Mouse (Mus musculus) kidney, embryonic 16.5 days (tissue): Measurements from ENCODE around the gene Gm20388. TPM values are rescaled to one million over a fixed set of nuclear protein-coding genes. Genes with fewer than 3 reads are reported as not detected.

ENCODE experiments used
- ATAC-seq: fragments of 200-750 bp; cut with Nextera tagmentation; 2 replicates; pipeline ENCODE4 v1.8.0; 2017; ENCODE audit warnings: moderate TSS enrichment; ENCODE audit not compliant: low FRiP score, low TSS enrichment
- H3K27ac ChIP-seq: fragments of 300-500 bp; sonication (generic); 2 replicates; pipeline ENCODE4 v1.5.1; 2014; ENCODE audit warnings: low read length
- H3K27me3 ChIP-seq: fragments of 300-500 bp; sonication (generic); 2 replicates; pipeline ENCODE4 v1.6.1; 2014; ENCODE audit warnings: low read length, control low read depth, mixed read lengths; ENCODE audit not compliant: insufficient read depth
- H3K36me3 ChIP-seq: fragments of 300-500 bp; sonication (generic); 2 replicates; pipeline ENCODE4 v1.6.1; 2014; ENCODE audit warnings: low read length, control low read depth, mixed read lengths; ENCODE audit not compliant: insufficient read depth
- H3K4me1 ChIP-seq: fragments of 300-500 bp; sonication (generic); 2 replicates; pipeline ENCODE4 v1.6.1; 2014; ENCODE audit warnings: low read length, control low read depth, mixed read lengths; ENCODE audit not compliant: insufficient read depth
- H3K4me2 ChIP-seq: fragments of 300-500 bp; sonication (generic); replicated peaks from 2 replicates; pipeline ENCODE4 v1.6.1; 2014; ENCODE audit warnings: low read depth, low read length
- H3K4me3 ChIP-seq: fragments of 300-500 bp; sonication (generic); 2 replicates; pipeline ENCODE4 v1.5.1; 2014; ENCODE audit warnings: mild to moderate bottlenecking, low read length
- H3K9ac ChIP-seq: fragments of 300-500 bp; sonication (generic); replicated peaks from 2 replicates; pipeline ENCODE4 v1.6.1; 2014; ENCODE audit warnings: low read length
- H3K9me3 ChIP-seq: fragments of 300-500 bp; sonication (generic); 2 replicates; pipeline ENCODE4 v1.6.1; 2016; ENCODE audit warnings: low read length, control low read depth
- WGBS: fragments of 180-500 bp; shearing (Covaris S2); extraction: QIAGEN DNeasy Blood & Tissue Kit; methylation state at CpG from one replicate; pipeline ENCODE4 v1.1.7; 2014; 5-methylcytosine and 5-hydroxymethylcytosine counted together
- polyA plus RNA-seq: library from polyadenylated mRNA; unstranded; fragments of >200 nt; fragmentation: Nextera tagmentation; extraction: Ambion mirVana; gene quantifications from 2 replicates; pipeline ENCODE4 v1.2.1, GENCODE M21; 2015

Gm20388 gene
- polyA plus RNA-seq, 1 experiment from 2014 or later = 7.7 TPM

- Histone ChIP-seq H3K27me3 (no peaks in the 10 kb centered on the region), H3K36me3 (peaks cover 23% of the 10 kb centered on the region), H3K9ac (no peak overlapping the region), H3K4me2 (no peak overlapping the region), H3K9me3 (no peaks in the 10 kb centered on the region), H3K27ac (no peak overlapping the region), H3K4me1 (peaks cover 8% of the 10 kb centered on the region), H3K4me3 (no peak overlapping the region)
- ATAC-seq = no peak
- 63% methylated on average over 2 of the region's 2 CpGs for WGBS
Observed at GRCm38 (mm10) chr8:120096486-120096885, 185.8 kb downstream of the Gm20388 start.

DNA sequence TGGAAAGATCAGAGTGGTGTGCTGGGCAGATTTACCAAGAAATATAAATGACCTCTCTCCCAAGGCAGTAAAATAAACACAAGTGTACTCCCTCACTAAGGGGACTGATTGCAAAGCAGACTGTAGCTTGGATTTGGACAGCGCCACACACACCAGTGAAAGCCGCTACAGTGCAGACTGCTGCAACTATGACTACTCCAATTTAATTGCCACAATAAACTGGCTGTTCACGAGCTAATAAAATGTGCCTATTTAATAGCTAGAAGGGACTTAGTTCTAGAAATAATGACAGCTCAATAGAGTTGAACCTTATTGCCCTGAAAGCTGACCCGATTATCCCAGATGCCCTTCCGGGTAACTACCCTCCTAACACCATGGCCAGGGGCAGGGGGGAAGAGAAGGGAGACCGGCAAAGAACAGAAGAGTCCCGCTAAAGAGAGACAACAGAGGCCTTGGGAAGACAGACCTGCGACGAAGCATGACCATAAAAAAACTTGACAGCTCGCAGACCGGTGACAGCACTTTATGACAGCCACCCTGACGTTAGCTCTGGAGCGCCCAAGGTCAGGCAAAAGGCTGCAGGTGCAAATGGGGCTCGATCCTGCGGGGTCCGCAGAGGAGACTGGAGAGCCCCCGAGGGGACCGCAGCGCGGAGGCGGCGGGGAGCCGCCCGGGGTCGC lies 189.9 kb downstream of the Gm20388 start:
- H3K4me3 ChIP-seq = peak overlapping the region; percentile 95
- no peaks in the 10 kb centered on the region for H3K9me3 ChIP-seq
- 2% methylated on average over 25 of the region's 25 CpGs for WGBS
- H3K4me1 ChIP-seq = peaks cover 26% of the 10 kb centered on the region
- peak overlapping the region; percentile 95 for H3K27ac ChIP-seq
- H3K36me3 ChIP-seq = no peaks in the 10 kb centered on the region
- H3K4me2 ChIP-seq = peak overlapping the region; percentile 97
- peak overlapping the region; percentile 73 for H3K9ac ChIP-seq
- ATAC-seq = peak; percentile 10; the same call in 1 of the 2 replicates
- no peaks in the 10 kb centered on the region for H3K27me3 ChIP-seq

GRCm38 (mm10) chr8:120101068-120101972 lies 190.7 kb downstream of the Gm20388 start, which contains the start of gene Zdhhc7:
TSS of gene Zdhhc7 (minus strand) at chr8:120101482.
- peaks cover 26% of the 10 kb centered on the region for H3K4me1 ChIP-seq
- H3K9me3 ChIP-seq = no peaks in the 10 kb centered on the region
- WGBS = under 1% methylated on average over 88 of the region's 88 CpGs
- peak within 1 kb of the TSS; percentile 73 for H3K9ac ChIP-seq
- H3K27me3 ChIP-seq = no peaks in the 10 kb centered on the region
- peak within 1 kb of the TSS; percentile 97 for H3K4me2 ChIP-seq
- peak within 1 kb of the TSS; percentile 95 for H3K27ac ChIP-seq
- no peaks in the 10 kb centered on the region for H3K36me3 ChIP-seq
- peak within 1 kb of the TSS; percentile 95 for H3K4me3 ChIP-seq
- ATAC-seq = peak; percentile 75

- Histone ChIP-seq H3K9me3 (no peaks in the 10 kb centered on the region), H3K4me3 (no peak overlapping the region), H3K4me1 (peaks cover 26% of the 10 kb centered on the region), H3K9ac (no peak overlapping the region), H3K4me2 (no peak overlapping the region), H3K27me3 (no peaks in the 10 kb centered on the region), H3K36me3 (no peaks in the 10 kb centered on the region), H3K27ac (peak overlapping the region; percentile 32)
- ATAC-seq = no peak
- 83% methylated on average over 9 of the region's 9 CpGs for WGBS
Observed at GRCm38 (mm10) chr8:120103916-120104315, 193.3 kb downstream of the Gm20388 start.

DNA sequence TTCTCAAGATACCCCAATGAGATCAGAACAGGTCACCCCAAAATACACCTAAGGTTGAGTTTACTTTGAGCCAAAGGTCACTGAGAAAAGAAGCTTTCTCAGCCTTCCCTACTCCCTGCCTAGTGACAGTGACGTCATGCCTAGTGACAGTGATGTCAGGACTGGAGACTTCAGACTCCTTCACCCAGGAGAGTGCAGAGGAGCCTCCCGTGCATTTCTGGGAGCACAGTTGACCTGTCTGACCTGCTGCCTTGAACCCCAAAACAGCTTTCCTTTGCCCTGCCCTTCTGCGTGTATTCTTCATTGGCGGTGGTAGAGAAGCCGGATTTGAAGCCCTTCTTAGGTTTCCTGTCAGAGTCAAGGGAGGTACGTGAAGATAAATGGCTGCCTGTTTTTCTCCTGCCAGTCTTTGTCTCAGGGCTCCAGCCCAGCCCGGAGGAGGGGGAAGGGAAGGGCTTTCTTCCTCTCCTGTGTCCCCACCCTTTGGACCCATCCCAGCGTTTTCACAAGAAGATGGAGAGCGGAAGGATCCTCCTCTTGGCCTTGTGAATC lies 194.2 kb downstream of the Gm20388 start:
- Histone ChIP-seq H3K27me3 (no peaks in the 10 kb centered on the region), H3K4me1 (peaks cover 26% of the 10 kb centered on the region), H3K27ac (peak overlapping the region; percentile 32), H3K9ac (no peak overlapping the region), H3K4me3 (no peak overlapping the region), H3K4me2 (no peak overlapping the region), H3K36me3 (no peaks in the 10 kb centered on the region), H3K9me3 (no peaks in the 10 kb centered on the region)
- 0 out of 2 replicates have a peak, but pooled peaks have one; percentile 10 for ATAC-seq
- 37% methylated on average over 9 of the region's 9 CpGs for whole genome bisulfite sequencing

- H3K36me3 ChIP-seq = no peaks in the 10 kb centered on the region
- no peak overlapping the region for H3K4me2 ChIP-seq
- no peak overlapping the region for H3K4me3 ChIP-seq
- no peak overlapping the region for H3K9ac ChIP-seq
- WGBS = 23% methylated on average over 3 of the region's 3 CpGs
- H3K27me3 ChIP-seq = no peaks in the 10 kb centered on the region
- peaks cover 16% of the 10 kb centered on the region for H3K4me1 ChIP-seq
- H3K9me3 ChIP-seq = no peaks in the 10 kb centered on the region
- no peak overlapping the region for H3K27ac ChIP-seq
- ATAC-seq = no peak
Observed at GRCm38 (mm10) chr8:120109149-120109548, 198.5 kb downstream of the Gm20388 start.

GRCm38 (mm10) chr8:120110966-120111365 lies 200.3 kb downstream of the Gm20388 start:
- no peak overlapping the region for H3K4me2 ChIP-seq
- H3K27me3 ChIP-seq = peaks cover 15% of the 10 kb centered on the region
- no peak for ATAC-seq
- no peak overlapping the region for H3K4me3 ChIP-seq
- H3K4me1 ChIP-seq = peaks cover 22% of the 10 kb centered on the region
- 85% methylated on average over 4 of the region's 4 CpGs for whole genome bisulfite sequencing
- H3K9ac ChIP-seq = no peak overlapping the region
- H3K9me3 ChIP-seq = no peaks in the 10 kb centered on the region
- H3K27ac ChIP-seq = no peak overlapping the region
- H3K36me3 ChIP-seq = no peaks in the 10 kb centered on the region

DNA sequence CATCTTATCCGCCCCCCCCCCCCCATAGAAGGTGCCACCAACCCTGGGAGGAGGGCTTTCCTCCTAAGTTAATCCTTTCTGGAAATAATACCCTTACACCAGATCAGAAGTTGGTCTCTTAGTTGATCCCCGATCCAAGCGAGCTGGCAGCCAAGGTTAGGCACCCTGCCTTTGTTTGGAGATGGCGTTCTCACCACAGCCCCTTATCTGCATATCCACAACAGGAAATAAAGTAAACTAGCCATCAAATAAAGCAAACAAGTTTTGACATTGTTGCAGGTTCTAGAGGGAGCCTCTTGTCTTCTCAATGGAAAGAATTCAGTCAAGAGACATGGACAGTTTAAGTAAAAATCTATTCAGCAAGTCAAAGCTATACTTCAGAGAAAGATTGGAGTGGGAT lies 200.7 kb downstream of the Gm20388 start:
- no peak overlapping the region for H3K27ac ChIP-seq
- H3K9ac ChIP-seq = no peak overlapping the region
- H3K4me3 ChIP-seq = no peak overlapping the region
- H3K4me2 ChIP-seq = no peak overlapping the region
- peaks cover 17% of the 10 kb centered on the region for H3K27me3 ChIP-seq
- no peaks in the 10 kb centered on the region for H3K36me3 ChIP-seq
- H3K9me3 ChIP-seq = no peaks in the 10 kb centered on the region
- 91% methylated on average over 3 of the region's 4 CpGs for WGBS
- H3K4me1 ChIP-seq = peaks cover 22% of the 10 kb centered on the region
- ATAC-seq = no peak

DNA sequence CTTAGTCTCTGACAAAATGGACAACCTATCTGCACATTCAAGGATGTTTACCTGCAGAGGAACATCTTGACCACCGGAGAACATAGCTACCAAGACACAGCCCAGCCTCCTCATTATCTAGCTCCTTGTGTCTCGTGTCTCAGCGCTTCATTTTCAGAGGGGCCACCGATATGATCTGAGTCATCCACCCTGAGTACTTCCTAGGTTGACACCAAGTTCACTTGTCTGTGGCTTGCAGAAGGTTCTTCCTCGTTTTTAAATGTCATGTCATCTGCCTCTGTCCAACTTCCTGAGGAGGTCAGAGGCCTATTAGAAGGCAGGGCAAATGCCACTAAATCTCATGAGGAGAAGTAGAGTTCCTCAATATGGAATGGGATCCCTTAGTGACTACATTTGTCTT lies 201.9 kb downstream of the Gm20388 start:
- Histone ChIP-seq H3K4me3 (no peak overlapping the region), H3K4me1 (peaks cover 22% of the 10 kb centered on the region), H3K27me3 (peaks cover 17% of the 10 kb centered on the region), H3K9ac (peak overlapping the region; percentile 77; the same call in 1 of the 2 replicates), H3K4me2 (no peak overlapping the region), H3K9me3 (no peaks in the 10 kb centered on the region), H3K36me3 (no peaks in the 10 kb centered on the region), H3K27ac (no peak overlapping the region; the same call in 1 of the 2 replicates)
- no peak for ATAC-seq
- 80% methylated on average over 5 of the region's 5 CpGs for WGBS
